Mouse (Mus musculus): ENCODE results near the gene Olfr1410.
A peak's percentile ranks its signal among the peaks of the same experiment; 100 is the strongest.

Gene Olfr1410

DNA sequence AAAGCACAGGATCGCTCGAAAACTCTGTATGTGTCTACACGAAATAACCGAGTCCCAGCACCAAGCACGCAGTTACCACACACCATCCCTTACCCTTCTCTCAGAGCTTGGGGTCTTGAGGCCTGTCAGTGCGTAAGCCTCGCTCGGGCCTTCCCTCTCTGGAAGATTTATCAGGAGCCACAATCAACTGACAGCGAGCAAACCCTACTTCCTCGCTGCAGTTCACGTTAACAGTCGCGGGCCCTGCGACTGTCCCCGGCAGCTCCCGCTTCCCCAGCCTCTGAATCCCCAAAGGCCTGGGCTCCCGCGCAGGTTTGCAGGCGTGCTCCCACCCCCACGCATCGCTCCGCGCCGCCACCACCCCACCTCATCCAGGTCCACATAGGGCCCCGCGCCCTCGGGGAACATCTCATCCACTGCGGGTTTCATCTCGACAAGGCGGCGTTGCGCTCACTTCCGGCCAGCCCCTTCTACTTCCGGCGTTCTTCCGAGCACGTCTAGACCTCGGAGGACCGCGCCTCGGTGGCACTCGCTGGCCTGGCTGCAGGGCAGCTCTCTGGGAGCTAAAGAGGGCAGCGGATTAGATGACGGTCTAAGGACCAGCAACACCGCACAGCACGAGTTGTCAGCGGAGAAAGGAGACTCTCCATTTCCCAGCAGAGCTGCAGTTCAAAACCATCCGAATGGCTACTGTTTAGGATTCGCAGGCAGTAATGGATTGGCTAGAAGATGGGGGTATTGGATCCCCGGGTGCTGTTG is 36.1 kb downstream of the Olfr1410 start, which contains the start of gene Cops9:
Gene Cops9 (minus strand): TSS at position 472 of the 759 bp plus-strand sequence.
- peak; percentile 90 for DNase-seq (ENCODE audit: low read depth)

- DNase-seq (ENCODE audit: low read depth), result no peak
Observed at GRCm38 (mm10) chr1:92643691-92644090, 38.1 kb downstream of the Olfr1410 start.

DNA sequence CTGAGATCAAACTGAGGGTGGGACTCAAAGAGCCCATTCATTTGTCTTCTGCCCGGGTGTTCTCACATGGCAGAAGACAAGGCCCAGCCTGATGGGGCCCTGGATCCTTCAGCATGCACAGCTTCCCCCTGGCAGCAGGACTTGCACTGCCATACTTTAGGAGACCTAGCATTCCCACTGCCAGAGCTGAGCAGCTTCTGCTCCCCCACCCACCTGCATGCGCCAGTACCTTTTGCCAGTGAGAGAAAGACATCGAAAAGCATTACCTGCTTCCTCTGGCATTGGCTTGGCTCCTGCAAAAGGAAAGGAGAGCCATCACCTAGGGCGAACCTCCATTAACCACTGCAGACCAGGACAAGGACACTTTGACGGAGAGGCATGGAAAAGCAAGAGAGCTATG is 39.3 kb downstream of the Olfr1410 start:
- DNase-seq (ENCODE audit: low read depth), result no peak

GRCm38 (mm10) chr1:92646111-92646510 is 40.5 kb downstream of the Olfr1410 start:
- DNase-seq (ENCODE audit: low read depth), result no peak

GRCm38 (mm10) chr1:92646601-92647000 is 41.0 kb downstream of the Olfr1410 start:
- no peak for DNase-seq (ENCODE audit: low read depth)

GRCm38 (mm10) chr1:92647026-92647425 is 41.4 kb downstream of the Olfr1410 start:
- DNase-seq (ENCODE audit: low read depth), result no peak

- DNase-seq (ENCODE audit: low read depth), result peak; percentile 79
Observed at GRCm38 (mm10) chr1:92647752-92648151, 42.2 kb downstream of the Olfr1410 start.

DNA sequence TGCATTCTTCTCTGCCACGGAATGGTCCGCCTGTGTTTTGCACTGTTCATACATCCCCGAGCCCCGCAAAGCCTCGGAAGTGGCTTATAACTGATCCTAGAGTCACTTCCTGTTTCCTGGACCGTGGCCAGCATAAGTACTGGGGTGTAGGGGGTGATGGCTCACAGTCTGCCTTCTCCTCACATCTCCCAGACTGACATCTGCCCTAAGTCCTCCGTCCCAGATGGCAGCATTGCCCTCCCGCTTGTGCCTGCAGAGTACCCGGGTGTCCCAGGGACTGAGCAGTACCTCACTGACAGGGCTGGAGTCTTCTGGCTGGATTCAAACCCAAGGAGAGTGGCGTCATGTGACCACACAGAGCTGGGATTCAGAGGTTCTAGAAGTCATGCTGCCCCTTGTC is 42.6 kb downstream of the Olfr1410 start:
- DNase-seq (ENCODE audit: low read depth), result peak; percentile 62

DNA sequence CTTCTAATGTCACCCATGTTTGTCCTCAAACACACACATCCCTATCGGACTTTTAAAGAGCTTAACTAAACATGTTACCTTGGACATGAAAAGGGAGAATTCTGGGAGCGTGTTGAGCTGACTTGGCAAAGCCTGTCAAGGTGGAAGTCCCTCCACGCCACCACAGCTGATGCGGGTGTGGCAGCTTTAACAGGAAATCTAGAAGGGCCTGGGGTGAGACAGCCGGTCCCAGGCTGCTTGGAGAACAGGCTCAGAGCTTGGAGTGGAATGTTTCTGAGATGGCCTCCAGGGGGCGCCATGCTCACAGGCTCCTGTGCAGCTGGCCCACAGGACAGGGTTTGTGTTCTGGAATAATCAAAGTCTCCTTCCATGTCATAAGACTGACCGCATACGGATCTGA is 43.1 kb downstream of the Olfr1410 start, which contains the start of gene Otos:
Gene Otos (minus strand): TSS at position 169 of the 400 bp plus-strand sequence.
- peak; percentile 78 for DNase-seq (ENCODE audit: low read depth)

- DNase-seq (ENCODE audit: low read depth), result no peak
Observed at GRCm38 (mm10) chr1:92651467-92651866, 45.9 kb downstream of the Olfr1410 start.

GRCm38 (mm10) chr1:92653179-92653578 is 47.6 kb downstream of the Olfr1410 start:
- DNase-seq (ENCODE audit: low read depth), result no peak

DNA sequence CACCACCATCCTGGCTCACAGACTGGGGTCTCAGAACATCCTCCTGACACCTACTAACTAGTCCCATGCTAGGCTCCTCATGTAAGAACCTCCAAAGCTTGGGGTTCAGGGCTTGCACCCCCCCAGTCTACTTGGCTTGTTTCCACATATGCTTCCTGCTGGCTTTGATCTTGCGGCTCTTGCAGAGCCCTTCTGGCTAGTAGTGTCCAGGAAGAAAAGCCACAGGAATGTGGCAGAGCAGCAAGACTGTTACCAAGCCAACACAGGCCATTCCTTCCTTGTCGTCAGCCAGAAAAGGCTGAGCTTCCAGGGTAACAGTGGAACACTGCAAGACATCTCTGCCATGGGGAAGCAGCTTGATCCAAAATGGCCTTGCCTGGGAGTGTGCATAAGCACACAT is 49.1 kb downstream of the Olfr1410 start:
- no peak for DNase-seq (ENCODE audit: low read depth)

GRCm38 (mm10) chr1:92657025-92657820 is 51.6 kb downstream of the Olfr1410 start:
- no peak for DNase-seq (ENCODE audit: low read depth)

GRCm38 (mm10) chr1:92659392-92659791 is 53.8 kb downstream of the Olfr1410 start:
- DNase-seq (ENCODE audit: low read depth), result no peak

Data from naive thymus-derived CD4-positive, alpha-beta T cell, adult 2 months (primary cell).